Mouse (Mus musculus): ENCODE results near the gene Minar1.

Gene Minar1

GRCm38 (mm10) chr9:89623006-89623760, at the start of gene Minar1:
Minar1 (minus strand) TSS chr9:89623125.
- peak in 1 of 2 experiments; percentile 25 for DNase-seq (ENCODE audit: low spot score in 2 of 2)

GRCm38 (mm10) chr9:89669878-89670277, 47.0 kb upstream of the Minar1 start:
- no peak for DNase-seq (ENCODE audit: low spot score in 2 of 2)

- DNase-seq (ENCODE audit: low spot score in 2 of 2), result no peak
Measured at GRCm38 (mm10) chr9:89667306-89667942, 44.5 kb upstream of the Minar1 start.

- no peak for DNase-seq (ENCODE audit: low spot score in 2 of 2)
Measured at GRCm38 (mm10) chr9:89650913-89651312, 28.0 kb upstream of the Minar1 start.

- no peak for DNase-seq (ENCODE audit: low spot score in 2 of 2)
Measured at GRCm38 (mm10) chr9:89637453-89637852, 14.5 kb upstream of the Minar1 start.

GRCm38 (mm10) chr9:89622296-89623005, 474 bp downstream of the Minar1 start:
- DNase-seq (ENCODE audit: low spot score in 2 of 2), result no peak

GRCm38 (mm10) chr9:89621750-89622149, 1.2 kb downstream of the Minar1 start:
- DNase-seq (ENCODE audit: low spot score in 2 of 2), result no peak

- no peak for DNase-seq (ENCODE audit: low spot score in 2 of 2)
Measured at GRCm38 (mm10) chr9:89620347-89620746, 2.6 kb downstream of the Minar1 start.

GRCm38 (mm10) chr9:89616946-89617345, 6.0 kb downstream of the Minar1 start:
- DNase-seq (ENCODE audit: low spot score in 2 of 2), result no peak

- no peak for DNase-seq (ENCODE audit: low spot score in 2 of 2)
Measured at GRCm38 (mm10) chr9:89610592-89610991, 12.3 kb downstream of the Minar1 start.

GRCm38 (mm10) chr9:89607321-89607720, 15.6 kb downstream of the Minar1 start:
- DNase-seq (ENCODE audit: low spot score in 2 of 2), result no peak

- no peak for DNase-seq (ENCODE audit: low spot score in 2 of 2)
Measured at GRCm38 (mm10) chr9:89606256-89606655, 16.7 kb downstream of the Minar1 start.

GRCm38 (mm10) chr9:89601891-89602290, 21.0 kb downstream of the Minar1 start:
- no peak for DNase-seq (ENCODE audit: low spot score in 2 of 2)

GRCm38 (mm10) chr9:89600677-89601076, 22.2 kb downstream of the Minar1 start:
- DNase-seq (ENCODE audit: low spot score in 2 of 2), result no peak

GRCm38 (mm10) chr9:89597071-89597470, 25.9 kb downstream of the Minar1 start:
- no peak for DNase-seq (ENCODE audit: low spot score in 2 of 2)

- no peak for DNase-seq (ENCODE audit: low spot score in 2 of 2)
Measured at GRCm38 (mm10) chr9:89596392-89596791, 26.5 kb downstream of the Minar1 start.

- DNase-seq (ENCODE audit: low spot score in 2 of 2), result no peak
Measured at GRCm38 (mm10) chr9:89592391-89592790, 30.5 kb downstream of the Minar1 start.

- no peak for DNase-seq (ENCODE audit: low spot score in 2 of 2)
Measured at GRCm38 (mm10) chr9:89578422-89578821, 44.5 kb downstream of the Minar1 start.

- DNase-seq (ENCODE audit: low spot score in 2 of 2), result no peak
Measured at GRCm38 (mm10) chr9:89552663-89553062, 70.3 kb downstream of the Minar1 start.

Data from urinary bladder, postnatal 4 days (tissue).